Mouse (Mus musculus) cerebellum, postnatal 25 days (tissue): ENCODE data around the gene Myh6.
"Not testable (repeated sequence)": the region's sequence is repeated elsewhere in the genome, so short reads cannot be mapped to it uniquely, and the experiment has no call there.

Source experiments
- DNase-seq, 2 experiments: peaks; one replicate each; pipeline ENCODE4 v3.0.0; 2021; ENCODE audit warnings: mixed read lengths in 2 of 2

The Myh6 gene

DNA sequence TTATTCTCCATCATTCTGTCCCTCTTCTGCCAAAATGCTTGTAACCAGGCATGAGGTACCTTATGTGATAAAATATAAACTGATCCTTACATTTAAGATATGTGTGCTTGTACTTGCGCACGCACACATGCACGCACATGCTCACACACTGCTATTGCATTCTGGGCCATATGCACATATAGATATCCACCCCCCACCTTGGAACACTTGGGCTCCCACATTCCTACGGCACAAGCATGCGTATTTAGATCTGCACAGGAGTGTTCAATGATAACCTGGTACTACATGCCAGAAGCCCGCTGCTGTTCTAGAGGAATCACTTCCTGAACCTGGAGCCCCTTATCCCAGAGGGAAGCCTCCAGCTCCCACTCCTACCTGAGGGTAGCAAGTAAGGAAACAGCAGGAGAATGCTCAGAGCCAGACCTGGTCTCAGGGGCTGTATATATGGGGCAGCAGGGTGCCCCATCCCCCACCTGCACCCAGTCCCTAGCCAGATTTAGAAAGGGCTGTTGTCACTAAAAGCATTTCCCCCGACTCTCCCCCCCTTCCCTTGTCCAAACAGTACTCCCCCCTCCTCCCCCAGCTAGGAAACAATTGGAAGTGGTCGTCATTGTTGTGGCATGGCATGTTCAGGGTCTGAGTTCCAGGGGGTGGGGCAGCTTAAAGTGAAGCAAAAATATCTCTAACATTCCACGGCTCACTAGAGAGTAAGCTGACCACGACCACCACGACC, 27.6 kb upstream of the Myh6 start, which contains the start of gene Myh7:
Myh7 (minus strand) TSS at position 491 of the 733 bp plus-strand sequence.
- no peak for DNase-seq

DNA sequence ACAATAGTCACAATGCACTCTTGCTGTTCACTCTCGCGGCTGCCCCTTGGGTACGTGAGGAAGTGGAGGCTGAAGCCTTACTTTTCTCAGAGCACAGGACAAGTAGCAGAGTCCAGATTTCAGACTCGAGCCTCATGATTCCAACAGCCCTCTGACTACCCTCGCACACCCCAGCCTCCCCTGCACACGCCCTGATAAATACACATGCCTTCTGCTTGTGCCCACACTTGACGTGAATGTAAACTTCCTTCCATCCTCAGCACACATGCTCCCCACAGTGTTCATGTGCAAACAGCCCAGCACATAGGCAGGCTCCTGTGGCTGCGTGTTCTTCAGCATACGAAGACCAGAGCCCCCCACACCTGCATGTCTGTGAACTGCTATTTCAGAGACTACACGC, 26.9 kb upstream of the Myh6 start:
- DNase-seq, result no peak

DNA sequence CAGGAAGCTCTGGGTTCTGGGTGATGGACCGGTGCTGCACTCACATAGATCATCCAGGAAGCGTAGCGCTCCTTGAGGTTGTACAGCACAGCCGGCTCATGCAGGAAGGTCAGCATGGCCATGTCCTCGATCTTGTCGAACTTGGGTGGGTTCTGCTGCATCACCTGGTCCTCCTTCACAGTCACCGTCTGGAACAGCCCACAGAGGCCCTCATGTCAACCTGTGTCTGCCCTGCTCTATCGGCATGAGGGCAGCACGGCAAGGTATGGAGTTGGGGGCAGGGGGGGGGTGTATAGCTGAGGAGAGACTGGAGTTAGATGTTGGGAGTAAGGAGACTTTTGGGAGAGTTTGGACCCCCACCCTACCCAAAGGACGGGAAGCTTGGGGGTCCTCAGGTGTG, 25.5 kb upstream of the Myh6 start:
- DNase-seq, result no peak

DNA sequence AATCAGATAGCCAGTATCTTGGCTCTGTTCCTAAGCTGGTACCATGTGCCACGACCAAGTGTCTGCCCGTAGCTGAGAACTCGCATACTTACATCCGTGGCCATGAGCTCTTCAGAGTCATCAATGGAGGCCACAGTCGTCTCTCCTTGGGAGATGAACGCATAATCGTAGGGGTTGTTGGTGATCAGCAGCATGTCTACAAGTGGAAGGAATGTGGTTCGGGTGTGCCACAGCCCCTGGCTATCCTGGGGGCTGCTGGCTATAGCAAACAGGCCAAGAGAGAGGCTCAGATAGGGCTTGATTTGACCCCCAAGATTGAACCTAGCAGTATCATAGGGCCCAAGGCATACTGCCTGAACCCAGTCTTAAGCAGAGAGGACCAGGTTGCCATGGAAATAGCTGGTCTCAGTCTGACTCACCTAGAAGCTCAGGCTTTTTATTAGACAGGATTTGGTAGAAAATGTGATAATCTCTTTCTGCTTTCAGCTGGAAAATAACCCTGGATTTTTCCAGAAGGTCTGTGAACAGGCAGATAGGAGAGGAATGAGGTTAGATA, 23.2 kb upstream of the Myh6 start:
- DNase-seq, result no peak

- no peak for DNase-seq
Observed at GRCm38 (mm10) chr14:54988882-54989281, 22.2 kb upstream of the Myh6 start.

- DNase-seq, result not testable (repeated sequence)
Observed at GRCm38 (mm10) chr14:54988350-54988874, 21.7 kb upstream of the Myh6 start.

GRCm38 (mm10) chr14:54981934-54982333, 15.2 kb upstream of the Myh6 start:
- DNase-seq, result no peak

- DNase-seq, result no peak
Observed at GRCm38 (mm10) chr14:54978664-54979063, 11.9 kb upstream of the Myh6 start.

DNA sequence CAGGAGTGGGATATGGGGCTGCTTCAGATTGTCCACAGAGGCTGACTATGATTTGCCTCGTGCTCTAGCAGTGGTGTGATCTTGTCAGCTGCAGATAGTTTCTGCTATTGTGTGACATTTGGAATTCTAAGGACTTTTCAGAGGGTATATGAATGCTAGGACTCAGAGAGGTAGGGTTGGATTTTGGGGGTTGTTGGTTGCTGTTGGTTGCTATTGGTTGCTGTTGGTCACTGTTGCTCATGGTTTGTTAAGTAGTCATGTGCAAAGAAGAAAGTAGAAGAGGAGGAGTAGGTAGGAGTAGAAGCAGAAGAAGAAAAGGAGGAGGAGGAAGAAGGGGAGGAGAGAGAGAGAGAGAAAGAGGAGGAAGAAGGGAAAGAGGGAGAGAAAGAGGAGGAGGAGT, 9.9 kb upstream of the Myh6 start, which contains the start of gene Gm17428:
Gm17428 (plus strand) TSS at position 301 of the 400 bp plus-strand sequence.
- DNase-seq, result no peak

DNA sequence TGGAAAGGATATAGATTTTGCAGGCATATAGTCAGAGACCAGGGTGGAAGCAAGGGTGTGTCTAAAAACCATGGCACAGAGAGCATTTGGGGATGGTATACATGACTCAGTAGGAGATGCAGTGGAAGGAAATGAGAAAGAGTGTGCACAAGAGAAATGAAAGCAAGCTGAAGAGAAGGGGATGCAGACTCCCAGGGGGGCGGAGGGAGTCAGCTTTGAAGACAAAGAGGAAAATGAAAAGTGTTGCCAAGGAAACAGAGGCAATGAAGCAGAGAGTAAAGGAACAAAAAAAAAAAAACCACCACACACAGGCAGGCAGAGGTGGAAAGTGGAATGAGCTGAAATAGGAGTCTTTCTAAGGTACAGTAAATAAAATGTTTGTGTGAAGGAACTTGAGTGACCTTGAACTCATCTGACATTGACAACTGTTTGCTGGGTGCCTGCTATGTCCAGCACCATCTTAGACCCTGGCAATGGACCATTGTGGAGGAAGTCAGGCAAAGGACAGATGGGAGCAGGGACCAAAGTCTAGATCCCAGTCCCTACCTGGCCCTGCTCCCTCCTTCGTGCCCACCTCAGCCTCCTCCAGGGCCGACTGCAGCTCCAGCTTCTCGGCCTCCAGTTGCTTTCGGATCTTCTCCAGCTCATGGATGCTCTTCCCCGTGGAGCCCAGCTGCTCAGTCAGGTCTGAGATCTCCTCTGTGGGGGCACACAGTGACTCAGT, 7.5 kb upstream of the Myh6 start:
- no peak for DNase-seq

- not testable (repeated sequence) for DNase-seq
Observed at GRCm38 (mm10) chr14:54972786-54973185, 6.1 kb upstream of the Myh6 start.

DNA sequence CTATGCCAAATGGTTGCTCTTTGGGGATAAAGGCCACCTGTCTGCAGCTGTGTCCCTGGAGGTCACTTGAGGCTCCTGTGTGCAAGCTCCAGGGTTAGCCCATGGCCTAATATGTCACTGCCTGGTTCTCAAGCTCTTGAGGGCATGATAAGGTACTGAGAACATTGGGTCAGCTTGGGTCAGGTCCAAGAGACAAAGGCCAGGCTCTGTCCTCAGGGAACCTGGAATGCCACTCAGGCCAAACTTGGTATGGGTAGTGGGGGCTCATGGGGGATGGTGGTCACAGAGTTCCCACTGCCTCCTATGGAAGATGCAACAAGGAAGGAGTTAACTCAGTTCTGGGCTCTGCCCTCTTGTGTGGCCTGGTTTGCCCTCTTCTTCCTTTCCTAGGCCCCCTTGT, 1.6 kb upstream of the Myh6 start:
- no peak for DNase-seq

- DNase-seq, result no peak
Observed at GRCm38 (mm10) chr14:54967874-54968273, 1.1 kb upstream of the Myh6 start.

- DNase-seq, result no peak
Observed at GRCm38 (mm10) chr14:54965631-54966030, 1.1 kb downstream of the Myh6 start.

DNA sequence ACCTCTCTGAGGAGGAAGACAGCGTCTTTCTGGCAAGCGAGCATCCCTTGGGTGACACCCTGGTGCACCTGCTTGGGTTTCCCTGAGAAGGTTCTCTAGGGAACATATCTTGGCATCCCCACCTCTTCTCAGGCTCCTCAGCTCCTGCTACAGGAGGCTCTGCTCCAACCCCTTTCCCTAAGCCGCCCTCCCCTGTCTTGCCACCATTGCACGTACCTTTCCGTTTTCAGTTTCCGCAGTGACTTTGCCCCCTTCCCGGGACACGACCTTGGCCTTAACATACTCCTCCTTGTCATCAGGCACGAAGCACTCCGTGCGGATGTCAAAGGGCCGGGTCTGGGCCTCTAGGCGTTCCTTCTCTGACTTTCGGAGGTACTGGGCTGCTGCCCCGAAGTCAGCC, 1.7 kb downstream of the Myh6 start:
- DNase-seq, result no peak

GRCm38 (mm10) chr14:54963727-54964126, 3.0 kb downstream of the Myh6 start:
- DNase-seq, result no peak

- no peak for DNase-seq
Observed at GRCm38 (mm10) chr14:54962714-54963113, 4.0 kb downstream of the Myh6 start.

DNA sequence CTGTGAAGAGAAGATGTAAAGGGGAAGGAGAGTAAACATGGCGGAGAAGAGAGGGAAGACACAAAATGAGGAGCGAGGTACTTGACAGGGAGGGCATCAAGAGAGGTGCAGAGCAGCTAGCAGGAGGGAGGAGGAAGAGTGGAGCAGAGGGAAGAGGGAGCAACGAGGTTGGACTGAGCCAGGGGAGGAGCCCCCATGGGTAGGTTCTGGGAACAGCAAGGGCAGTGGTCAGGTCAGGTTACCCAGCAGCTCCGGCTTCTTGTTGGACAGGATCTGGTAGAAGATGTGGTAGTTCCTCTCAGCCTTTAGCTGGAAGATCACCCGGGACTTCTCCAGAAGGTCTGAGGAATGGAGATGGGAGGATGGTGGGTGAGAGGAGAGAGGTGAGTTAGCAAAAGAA, 5.2 kb downstream of the Myh6 start:
- no peak for DNase-seq

DNA sequence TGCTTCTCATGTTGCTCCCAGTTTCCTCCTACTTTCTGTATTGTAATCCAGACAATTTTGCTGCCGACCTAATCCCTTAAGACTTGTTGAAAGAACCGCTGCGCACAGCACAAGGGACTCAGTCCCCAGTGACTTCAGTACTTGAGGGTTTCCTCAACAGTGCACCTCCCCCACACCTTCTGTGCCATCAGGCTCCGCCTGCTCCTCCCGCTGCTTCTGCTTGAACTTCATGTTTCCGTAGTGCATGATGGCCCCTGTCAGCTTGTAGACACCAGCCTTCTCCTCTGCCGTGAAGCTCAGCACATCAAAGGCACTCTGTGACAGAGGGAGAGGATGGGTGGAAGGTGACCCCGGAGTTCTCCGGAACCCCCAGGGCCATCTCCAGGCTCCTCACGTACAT, 6.0 kb downstream of the Myh6 start:
- DNase-seq, result no peak

DNA sequence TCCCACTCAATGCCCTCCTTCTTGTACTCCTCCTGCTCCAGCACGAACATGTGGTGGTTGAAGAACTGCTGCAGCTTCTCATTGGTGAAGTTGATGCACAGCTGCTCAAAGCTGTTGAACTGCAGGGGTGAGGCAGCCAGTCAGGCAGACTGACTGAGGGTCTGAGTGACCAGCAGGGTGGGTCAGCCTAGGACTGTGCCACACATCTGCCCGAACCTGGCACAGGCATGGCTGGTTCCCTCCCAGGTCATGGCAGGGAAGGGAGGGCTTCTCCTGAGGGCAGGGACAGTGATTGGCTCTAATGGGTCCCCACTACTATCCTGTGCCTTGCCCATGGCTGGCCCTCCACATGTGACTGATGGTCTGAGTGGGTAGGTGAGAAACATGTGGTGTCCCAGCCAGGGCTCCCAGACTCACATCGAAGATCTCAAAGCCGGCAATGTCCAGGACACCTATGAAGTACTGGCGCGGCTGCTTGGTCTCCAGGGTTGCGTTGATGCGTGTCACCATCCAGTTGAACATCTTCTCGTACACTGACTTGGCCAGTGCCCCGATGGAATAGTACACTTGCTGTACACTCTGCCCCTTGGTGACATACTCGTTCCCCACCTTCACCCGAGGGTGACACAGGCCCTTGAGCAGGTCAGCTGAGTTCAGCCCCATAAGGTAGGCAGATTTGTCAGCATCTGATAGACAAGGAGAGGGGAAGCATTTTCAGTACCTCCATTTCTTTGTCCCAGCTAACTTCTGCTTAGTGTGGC, 6.7 kb downstream of the Myh6 start:
- not testable (repeated sequence) for DNase-seq

GRCm38 (mm10) chr14:54959197-54959596, 7.5 kb downstream of the Myh6 start:
- no peak for DNase-seq

GRCm38 (mm10) chr14:54958503-54958902, 8.2 kb downstream of the Myh6 start:
- DNase-seq, result no peak

GRCm38 (mm10) chr14:54956533-54956932, 10.2 kb downstream of the Myh6 start:
- DNase-seq, result no peak
